Mouse (Mus musculus) ES-E14 (cell line): ENCODE measurements around the gene Slc17a5.

Source experiments
- CHD2 ChIP-seq: IDR thresholded peaks from 2 replicates; pipeline ENCODE4 v1.6.1; 2014; ENCODE audit warnings: mild to moderate bottlenecking, low read depth, low read length, inconsistent platforms
- HCFC1 ChIP-seq: IDR thresholded peaks from 2 replicates; pipeline ENCODE4 v1.6.1; 2012; ENCODE audit warnings: low read length, inconsistent platforms, borderline replicate concordance; ENCODE audit not compliant: insufficient read depth
- MAFK ChIP-seq: IDR thresholded peaks from 2 replicates; pipeline ENCODE4 v1.6.1; 2014; ENCODE audit warnings: mild to moderate bottlenecking, low read depth, low read length, inconsistent platforms; ENCODE audit not compliant: insufficient read depth
- ZC3H11A ChIP-seq: IDR thresholded peaks from 2 replicates; pipeline ENCODE4 v1.6.1; 2012; ENCODE audit warnings: low read depth, mild to moderate bottlenecking, inconsistent platforms, low read length, borderline replicate concordance
- ZNF384 ChIP-seq: IDR thresholded peaks from 2 replicates; pipeline ENCODE4 v1.6.1; 2012; ENCODE audit warnings: low read depth, low read length, inconsistent platforms

- TF ChIP-seq CHD2: no peak
- no peak for TF ChIP-seq ZC3H11A
- no peak for TF ChIP-seq ZNF384
- no peak for TF ChIP-seq MAFK
- TF ChIP-seq HCFC1: no peak
Observed at GRCm38 (mm10) chr9:78526206-78526605, 61.6 kb downstream of the Slc17a5 start.
